Mouse (Mus musculus): ENCODE measurements around the gene Sh2d2a.

DNA sequence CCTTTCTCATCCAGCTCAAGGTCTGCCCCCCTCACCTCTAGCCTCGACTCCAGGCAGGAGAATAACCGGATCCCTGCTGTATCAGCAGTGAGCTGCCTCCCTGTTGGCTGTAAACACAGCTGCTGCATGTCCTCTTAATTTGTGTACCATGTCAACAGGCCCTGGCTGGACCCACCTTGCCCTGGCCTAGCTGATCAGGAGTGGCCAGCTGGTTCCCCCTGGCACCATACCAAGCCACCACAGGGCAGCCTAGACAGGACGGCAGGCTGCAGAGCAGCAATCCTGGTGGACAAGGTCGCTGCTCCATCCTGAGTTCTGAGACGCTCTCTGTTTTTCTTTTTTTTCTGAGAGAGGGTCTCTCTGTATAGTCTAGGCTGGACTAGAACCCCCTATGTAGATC lies 44.9 kb upstream of the Sh2d2a start:
- TF ChIP-seq CTCF (IDR thresholded peaks at IDR 0.05; ENCODE audit: low read depth) (no peak), EP300 (IDR thresholded peaks at IDR 0.05; ENCODE audit: low read depth) (no peak)
